Mouse (Mus musculus) liver, embryonic 14.5 days (tissue): ENCODE data around the gene A230072I06Rik.

Experiments
- CTCF ChIP-seq: IDR thresholded peaks from 2 replicates; pipeline ENCODE4 v1.5.1; 2016; ENCODE audit warnings: antibody characterized with exemption, low read depth, control low read depth
- EP300 ChIP-seq: IDR thresholded peaks from 2 replicates; pipeline ENCODE4 v1.6.1; 2016; ENCODE audit warnings: antibody characterized with exemption, low read depth

DNA sequence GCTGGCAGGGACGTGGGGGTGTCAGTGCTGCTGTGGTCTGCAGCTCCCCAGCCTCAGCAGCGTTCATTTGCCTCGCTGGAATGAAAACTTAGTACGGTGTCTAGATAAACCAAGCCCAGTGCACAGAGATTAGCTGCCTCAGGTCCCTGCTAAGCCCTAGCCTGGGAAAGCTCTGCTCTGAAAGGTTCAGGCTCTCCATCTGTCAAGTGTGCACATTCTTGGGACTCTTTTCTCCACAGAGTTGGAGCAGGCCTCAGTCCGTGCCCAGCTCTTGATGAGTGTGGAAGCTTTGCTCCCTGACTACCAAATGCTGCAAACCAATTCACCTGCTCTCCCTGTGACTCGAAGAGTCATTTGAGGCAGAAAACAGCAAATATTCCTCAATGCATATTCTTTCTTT lies 43.5 kb downstream of the A230072I06Rik start:
- no peak for TF ChIP-seq EP300
- no peak for TF ChIP-seq CTCF
